Mouse (Mus musculus) G1E-ER4 (cell line): ENCODE data around the gene Mphosph8. TPM values are rescaled to one million over a fixed set of nuclear protein-coding genes. Genes with fewer than 3 reads are reported as not detected.

ENCODE experiments used
- GATA1 ChIP-seq: IDR thresholded peaks from one replicate; pipeline ENCODE4 v1.8.0; 2012; ENCODE audit warnings: low read length, inconsistent platforms
- polyA plus RNA-seq: library from polyadenylated mRNA; stranded (reverse); fragments of >175 nt; gene quantifications from 2 replicates; pipeline ENCODE4 v1.2.3, GENCODE M21; 2012

The Mphosph8 gene
- 5.3 and 7.4 TPM in 2 replicates for polyA plus RNA-seq

GRCm38 (mm10) chr14:56667969-56668802, at the start of gene Mphosph8:
TSS of gene Mphosph8 (plus strand) at chr14:56668248.
- no peak for TF ChIP-seq GATA1

GRCm38 (mm10) chr14:56620425-56620824, 47.6 kb upstream of the Mphosph8 start:
- TF ChIP-seq GATA1: no peak

- TF ChIP-seq GATA1: no peak
These were observed 41.8 kb upstream of the Mphosph8 start for GRCm38 (mm10) chr14:56626202-56626601.

GRCm38 (mm10) chr14:56628336-56628735, 39.7 kb upstream of the Mphosph8 start:
- no peak for TF ChIP-seq GATA1

- TF ChIP-seq GATA1: no peak
These were observed 36.9 kb upstream of the Mphosph8 start for GRCm38 (mm10) chr14:56631109-56631508.

GRCm38 (mm10) chr14:56647206-56647605, 20.8 kb upstream of the Mphosph8 start:
- no peak for TF ChIP-seq GATA1

GRCm38 (mm10) chr14:56649448-56649847, 18.6 kb upstream of the Mphosph8 start:
- no peak for TF ChIP-seq GATA1

- no peak for TF ChIP-seq GATA1
These were observed 2.4 kb upstream of the Mphosph8 start for GRCm38 (mm10) chr14:56665651-56666050.

GRCm38 (mm10) chr14:56666909-56667308, 1.1 kb upstream of the Mphosph8 start:
- TF ChIP-seq GATA1: no peak

GRCm38 (mm10) chr14:56669046-56669620, 1.1 kb downstream of the Mphosph8 start:
- no peak for TF ChIP-seq GATA1

- TF ChIP-seq GATA1: no peak
These were observed 17.4 kb downstream of the Mphosph8 start for GRCm38 (mm10) chr14:56685426-56685825.

GRCm38 (mm10) chr14:56689116-56689515, 21.1 kb downstream of the Mphosph8 start:
- TF ChIP-seq GATA1: no peak

- no peak for TF ChIP-seq GATA1
These were observed 21.7 kb downstream of the Mphosph8 start for GRCm38 (mm10) chr14:56689766-56690165.

GRCm38 (mm10) chr14:56695495-56695894, 27.4 kb downstream of the Mphosph8 start:
- no peak for TF ChIP-seq GATA1

- no peak for TF ChIP-seq GATA1
These were observed 29.8 kb downstream of the Mphosph8 start for GRCm38 (mm10) chr14:56697836-56698235.

- TF ChIP-seq GATA1: peak; percentile 13
These were observed 34.6 kb downstream of the Mphosph8 start for GRCm38 (mm10) chr14:56702644-56703043.

GRCm38 (mm10) chr14:56705687-56706086, 37.6 kb downstream of the Mphosph8 start:
- no peak for TF ChIP-seq GATA1
